Mouse (Mus musculus): Measurements from ENCODE around the gene Diablo. TPM values are rescaled to one million over a fixed set of nuclear protein-coding genes. Genes with fewer than 3 reads are reported as not detected.
A peak's percentile ranks its signal among the peaks of the same experiment; 100 is the strongest.

Diablo gene
- polyA plus RNA-seq, 1 experiment = 83.8 TPM

- peak; percentile 43 for DNase-seq (ENCODE audit: low spot score)
These were observed 15.8 kb downstream of the Diablo start for GRCm38 (mm10) chr5:123507936-123508723.

DNA sequence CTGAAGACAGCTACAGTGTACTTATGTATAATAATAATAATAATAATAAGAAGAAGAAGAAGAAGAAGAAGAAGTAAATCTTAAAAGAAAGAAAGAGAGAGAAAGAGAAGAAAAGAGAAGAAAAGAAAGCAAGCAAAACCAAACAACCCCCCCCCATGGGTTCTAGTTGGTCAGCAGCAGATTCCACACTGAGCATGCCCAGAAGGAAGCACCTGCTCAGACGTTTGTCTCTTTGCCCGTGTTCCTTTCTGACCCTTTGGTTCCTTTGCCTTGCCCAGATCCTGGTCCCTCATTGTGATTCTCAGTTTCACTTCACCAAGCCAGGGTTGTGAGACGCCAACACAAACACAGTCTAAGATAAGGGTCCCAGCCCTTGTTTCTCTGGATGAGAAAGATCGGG, 22.0 kb downstream of the Diablo start:
- DNase-seq (ENCODE audit: low spot score) = no peak

DNA sequence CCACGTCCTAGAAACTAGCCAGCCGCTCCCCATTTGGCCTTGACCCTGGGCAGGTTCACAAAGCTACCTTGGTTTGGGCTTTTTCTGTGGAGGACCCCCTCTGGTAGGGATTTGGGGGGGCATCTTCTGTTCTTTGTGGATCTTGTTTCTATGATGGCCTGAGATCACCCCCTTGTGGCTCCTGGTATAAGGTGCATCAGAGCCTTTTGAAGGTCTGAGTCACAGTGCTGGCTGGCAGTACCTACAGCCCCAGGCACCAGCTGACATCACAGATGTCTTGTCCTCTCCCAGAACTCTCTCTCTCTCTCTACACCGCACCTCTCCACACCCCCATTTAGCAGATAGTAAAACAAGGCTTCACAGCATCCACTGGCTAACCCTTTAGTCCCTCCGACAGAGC, 24.3 kb downstream of the Diablo start:
- DNase-seq (ENCODE audit: low spot score) = no peak

- no peak for DNase-seq (ENCODE audit: low spot score)
These were observed 34.0 kb downstream of the Diablo start for GRCm38 (mm10) chr5:123489935-123490334.

- no peak for DNase-seq (ENCODE audit: low spot score)
These were observed 34.7 kb downstream of the Diablo start, which contains the start of the genes Lrrc43 and Il31 for GRCm38 (mm10) chr5:123489112-123489785. Gene Lrrc43, plus strand, starts transcription at chr5:123489305. Gene Il31, minus strand, starts transcription at chr5:123489489.

GRCm38 (mm10) chr5:123487659-123488395, 36.1 kb downstream of the Diablo start:
- DNase-seq (ENCODE audit: low spot score) = no peak

GRCm38 (mm10) chr5:123473817-123474216, 50.2 kb downstream of the Diablo start:
- DNase-seq (ENCODE audit: low spot score) = no peak

DNA sequence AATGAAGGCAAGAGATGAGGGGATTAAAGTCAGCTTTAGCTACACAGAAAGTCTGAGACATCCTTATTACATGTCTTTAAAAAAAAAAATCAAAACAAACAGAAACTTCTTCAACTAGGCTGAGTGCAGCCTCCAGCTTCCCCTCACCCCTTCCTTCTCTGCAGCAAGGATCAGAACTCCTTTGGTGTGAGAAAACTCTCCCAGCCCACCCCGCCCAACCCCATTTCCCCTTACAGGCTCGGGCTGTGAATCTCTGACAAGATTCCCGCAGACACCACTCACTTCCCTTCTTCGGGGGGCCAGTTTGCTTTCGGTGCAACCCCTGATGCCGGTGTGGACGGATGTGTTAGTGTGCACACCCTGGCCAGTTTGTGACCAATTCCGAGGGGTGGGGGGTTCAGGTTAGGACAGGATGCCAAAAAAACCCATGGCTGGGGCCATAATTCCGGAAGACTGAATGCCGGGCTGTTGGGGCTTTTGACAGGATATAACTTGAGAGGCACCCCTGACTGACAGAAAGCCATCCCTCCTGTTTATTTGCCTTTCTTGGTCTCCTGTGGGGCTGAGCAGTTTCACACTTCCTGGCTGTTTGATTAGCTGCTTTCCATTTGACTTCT, 53.1 kb downstream of the Diablo start:
- no peak for DNase-seq (ENCODE audit: low spot score)

DNA sequence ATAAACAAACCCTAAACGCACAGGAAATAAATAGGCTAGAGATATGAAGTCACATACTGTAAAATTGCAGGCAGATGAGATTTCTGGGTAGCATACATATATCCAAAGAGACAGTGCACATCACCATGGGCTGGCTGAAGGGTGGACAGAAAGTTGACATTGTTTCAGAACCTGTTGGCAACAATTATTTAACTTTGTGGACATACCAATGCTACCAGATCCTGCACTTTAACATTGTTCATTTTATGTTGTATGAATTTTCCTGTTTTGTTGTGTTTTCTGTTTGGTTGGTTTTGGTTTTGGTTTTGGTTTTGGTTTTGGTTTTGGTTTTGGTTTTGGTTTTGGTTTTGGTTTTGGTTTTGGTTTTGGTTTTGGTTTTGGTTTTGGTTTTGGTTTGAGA, 59.3 kb downstream of the Diablo start:
- DNase-seq (ENCODE audit: low spot score) = no peak

- no peak for DNase-seq (ENCODE audit: low spot score)
These were observed 62.6 kb downstream of the Diablo start for GRCm38 (mm10) chr5:123461420-123461819.

Other genes with a start within 250 kb of the Diablo start
- 10.5 and 14.8 TPM in 2 replicates for gene Bcl7a, start 180.3 kb downstream of the Diablo start, polyA plus RNA-seq (2012; rRNA removed)
- gene Mlxip, start 129.4 kb downstream of the Diablo start, polyA plus RNA-seq (2012; rRNA removed) = 27.6 and 28.0 TPM in 2 replicates
- gene Lrrc43, start 34.9 kb downstream of the Diablo start, polyA plus RNA-seq (2012; rRNA removed) = not detected in 2 replicates
- not detected in 2 replicates for gene Il31, start 34.7 kb downstream of the Diablo start, polyA plus RNA-seq (2012; rRNA removed)
- 0.13 and 0.15 TPM in 2 replicates for gene B3gnt4, start 13.7 kb downstream of the Diablo start, polyA plus RNA-seq (2012; rRNA removed)
- gene Gm49027, start 1.3 kb upstream of the Diablo start, polyA plus RNA-seq (2012; rRNA removed) = 0.51 and 1.1 TPM in 2 replicates
- 14.6 and 17.7 TPM in 2 replicates for gene Vps33a, start 48.9 kb upstream of the Diablo start, polyA plus RNA-seq (2012; rRNA removed)
- 50.5 and 57.5 TPM in 2 replicates for gene Clip1, start 160.4 kb upstream of the Diablo start, polyA plus RNA-seq (2012; rRNA removed)
- gene Zcchc8, start 196.9 kb upstream of the Diablo start, polyA plus RNA-seq (2012; rRNA removed) = 45.2 and 46.8 TPM in 2 replicates
- gene Rsrc2, start 225.2 kb upstream of the Diablo start, polyA plus RNA-seq (2012; rRNA removed) = 87.0 and 89.6 TPM in 2 replicates
- 0.99 and 1.6 TPM in 2 replicates for gene Kntc1, start 225.5 kb upstream of the Diablo start, polyA plus RNA-seq (2012; rRNA removed)

Data from urinary bladder, adult 2 months (tissue).